ENCODE assay signal across 11 mouse cellular contexts in the genomic region with DNA sequence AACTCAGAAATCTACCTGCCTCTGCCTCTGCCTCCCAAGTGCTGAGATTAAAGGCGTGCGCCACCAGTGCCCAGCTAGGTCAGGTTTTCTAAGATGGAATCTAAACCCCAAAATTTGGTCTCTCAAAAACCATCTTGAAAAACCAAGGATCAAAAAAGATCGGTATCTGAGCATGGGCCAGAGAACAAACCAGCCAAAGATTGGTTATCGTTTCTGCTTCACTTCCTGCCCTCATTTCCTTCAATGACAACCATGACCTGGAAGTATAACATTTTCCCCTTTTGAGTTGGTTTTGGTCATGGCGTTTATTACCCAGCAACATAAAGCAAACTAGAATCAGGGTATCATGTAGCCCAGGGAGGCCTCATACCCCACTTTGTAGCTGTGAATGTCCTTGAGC. TPM values are rescaled to one million over a fixed set of nuclear protein-coding genes. Genes with fewer than 3 reads are reported as not detected.
DNase-seq lines count a peak whose midpoint lies in the region; ATAC-seq lines count a peak whose summit lies in the region.
"Had no signal": no experiment of that assay in that cellular context is flagged by ENCODE, and none has a peak within 500 bp of the region (broad histone marks: within the 10 kb centered on the region; RNA-seq: fewer than 3 reads in every experiment).

No protein-coding gene starts in this region.

- H3K36me3 ChIP-seq in heart, embryonic 13.5 days = peaks cover 9% of the 10 kb centered on the region
- H3K36me3 ChIP-seq in midbrain, embryonic 12.5 days = no peaks in the 10 kb centered on the region; the same call in 1 of the 2 replicates
- no peaks in the 10 kb centered on the region for H3K36me3 ChIP-seq in midbrain, embryonic 11.5 days (ENCODE audit: control insufficient read depth, insufficient read depth, low read length)
- H3K36me3 ChIP-seq in limb, embryonic 12.5 days = peaks cover 10% of the 10 kb centered on the region
- H3K36me3 ChIP-seq in stomach, embryonic 15.5 days = no peaks in the 10 kb centered on the region

- H3K4me2 ChIP-seq in heart, embryonic 13.5 days = no peak overlapping the region
- H3K4me2 ChIP-seq in midbrain, embryonic 12.5 days (replicated peaks) = no peak overlapping the region
- H3K4me2 ChIP-seq in midbrain, embryonic 11.5 days = no peak overlapping the region
- peak overlapping the region; percentile 1; the same call in 1 of the 2 replicates for H3K4me2 ChIP-seq in limb, embryonic 12.5 days
- H3K4me2 ChIP-seq in stomach, embryonic 15.5 days = no peak overlapping the region

- H3K27ac ChIP-seq in heart, embryonic 13.5 days (replicated peaks) = peak overlapping the region; percentile 99
- H3K27ac ChIP-seq in midbrain, embryonic 12.5 days (replicated peaks) = peak overlapping the region; percentile 93
- H3K27ac ChIP-seq in midbrain, embryonic 11.5 days (ENCODE audit: low read depth, low read length) = no peak overlapping the region
- H3K27ac ChIP-seq in limb, embryonic 12.5 days = peak overlapping the region; percentile 99
- peak overlapping the region; percentile 96 for H3K27ac ChIP-seq in stomach, embryonic 15.5 days

- intact Hi-C loops in left cerebral cortex, postnatal 10 days (cut with DNase I) = loop anchor here (5.0 kb wide), 1 partner anchor 45 kb away; no protein-coding TSS in a partner anchor

- peak overlapping the region; percentile 95 for H3K9ac ChIP-seq in heart, embryonic 13.5 days
- no peak overlapping the region for H3K9ac ChIP-seq in midbrain, embryonic 12.5 days (replicated peaks)
- H3K9ac ChIP-seq in midbrain, embryonic 11.5 days (ENCODE audit: low read length) = no peak overlapping the region
- no peak overlapping the region for H3K9ac ChIP-seq in limb, embryonic 12.5 days (replicated peaks)
- no peak overlapping the region for H3K9ac ChIP-seq in stomach, embryonic 15.5 days

- H3K4me3 ChIP-seq in heart, embryonic 13.5 days = no peak overlapping the region
- no peak overlapping the region for H3K4me3 ChIP-seq in midbrain, embryonic 12.5 days
- H3K4me3 ChIP-seq in midbrain, embryonic 11.5 days (ENCODE audit: low read depth, low read length) = no peak overlapping the region
- no peak overlapping the region for H3K4me3 ChIP-seq in limb, embryonic 12.5 days (replicated peaks)
- H3K4me3 ChIP-seq in stomach, embryonic 15.5 days (replicated peaks) = no peak overlapping the region

- peaks cover 30% of the 10 kb centered on the region for H3K4me1 ChIP-seq in heart, embryonic 13.5 days
- H3K4me1 ChIP-seq in midbrain, embryonic 12.5 days = peaks cover 23% of the 10 kb centered on the region
- H3K4me1 ChIP-seq in midbrain, embryonic 11.5 days (ENCODE audit: control insufficient read depth, insufficient read depth, low read length) = peaks cover 13% of the 10 kb centered on the region; the same call in 1 of the 2 replicates
- H3K4me1 ChIP-seq in limb, embryonic 12.5 days (replicated peaks) = peaks cover 26% of the 10 kb centered on the region
- H3K4me1 ChIP-seq in stomach, embryonic 15.5 days = peaks cover 10% of the 10 kb centered on the region; the same call in 1 of the 2 replicates

- WGBS in heart, embryonic 13.5 days = 87% methylated on average over 5 of the region's 5 CpGs
- 95% methylated on average over 5 of the region's 5 CpGs for WGBS in midbrain, embryonic 12.5 days
- 98% methylated on average over 5 of the region's 5 CpGs for WGBS in midbrain, embryonic 11.5 days
- 93% methylated on average over 5 of the region's 5 CpGs for WGBS in limb, embryonic 12.5 days
- 89% methylated on average over 5 of the region's 5 CpGs for WGBS in stomach, embryonic 15.5 days

- no peaks in the 10 kb centered on the region for H3K27me3 ChIP-seq in heart, embryonic 13.5 days (replicated peaks)
- no peaks in the 10 kb centered on the region for H3K27me3 ChIP-seq in midbrain, embryonic 12.5 days
- no peaks in the 10 kb centered on the region for H3K27me3 ChIP-seq in midbrain, embryonic 11.5 days (ENCODE audit: control insufficient read depth, insufficient read depth, low read length)
- H3K27me3 ChIP-seq in limb, embryonic 12.5 days = no peaks in the 10 kb centered on the region
- H3K27me3 ChIP-seq in stomach, embryonic 15.5 days (replicated peaks) = no peaks in the 10 kb centered on the region

- H3K9me3 ChIP-seq in heart, embryonic 13.5 days = no peaks in the 10 kb centered on the region
- H3K9me3 ChIP-seq in midbrain, embryonic 12.5 days = no peaks in the 10 kb centered on the region
- no peaks in the 10 kb centered on the region for H3K9me3 ChIP-seq in midbrain, embryonic 11.5 days (ENCODE audit: control insufficient read depth, low read length)
- H3K9me3 ChIP-seq in limb, embryonic 12.5 days = no peaks in the 10 kb centered on the region
- no peaks in the 10 kb centered on the region for H3K9me3 ChIP-seq in stomach, embryonic 15.5 days

- ATAC-seq in heart, embryonic 13.5 days (ENCODE audit: extremely low read depth, insufficient number of reproducible peaks, low FRiP score, low TSS enrichment) = no peak
- ATAC-seq in midbrain, embryonic 12.5 days (ENCODE audit: low FRiP score, low read depth) = no peak
- no peak for ATAC-seq in midbrain, embryonic 11.5 days (ENCODE audit: low FRiP score)
- no peak for ATAC-seq in limb, embryonic 12.5 days (ENCODE audit: insufficient number of reproducible peaks, insufficient read depth, low FRiP score, low TSS enrichment, low read depth)
- no peak for ATAC-seq in stomach, embryonic 15.5 days (ENCODE audit: insufficient read depth, low FRiP score, low read depth)

- no peak for DNase-seq in heart, adult 18-20 months
- no peak for DNase-seq in midbrain, embryonic 11.5 days (ENCODE audit: low spot score, missing footprints)
- no peak for DNase-seq in embryo, embryonic 10.5 days (ENCODE audit: low spot score)
- DNase-seq in left cerebral cortex, postnatal 10 days (ENCODE audit: extremely low spot score in 1 of 2, low spot score in 2 of 2) = no peak
- DNase-seq: cerebellum, adult 11 months; kidney, adult 9 months; lung, adult 2 months had no signal

RNA-seq across cellular contexts. Expression of gene Hnrnpa3, which starts 2.1 kb away (rescaled TPM):
- polyA plus RNA-seq in heart, embryonic 13.5 days (2015; fragmentation: Nextera tagmentation; extraction: Ambion mirVana) = 188 and 192 TPM in 2 replicates
- total RNA-seq in heart, adult 18-20 months (2021) = 100 to 1,000 TPM; 157 to 174 TPM
- 345 and 374 TPM in 2 replicates for polyA plus RNA-seq in midbrain, embryonic 12.5 days (2016; fragmentation: Nextera tagmentation; extraction: Ambion mirVana)
- 310 and 336 TPM in 2 replicates for polyA plus RNA-seq in midbrain, embryonic 11.5 days (2014; fragmentation: Nextera tagmentation; extraction: Ambion mirVana)
- polyA plus RNA-seq in limb, embryonic 12.5 days (2016; fragmentation: Nextera tagmentation; extraction: Ambion mirVana) = 393 and 427 TPM in 2 replicates
- polyA plus RNA-seq in stomach, embryonic 15.5 days (2015; fragmentation: Nextera tagmentation; extraction: Ambion mirVana) = 241 and 344 TPM in 2 replicates
- 100 to 1,000 TPM; 329 to 339 TPM for total RNA-seq in left cerebral cortex, postnatal 10 days (2021)

RNA-seq across cellular contexts. Expression of gene Nfe2l2, which starts 47.5 kb away (rescaled TPM):
- 42.8 and 43.7 TPM in 2 replicates for polyA plus RNA-seq in heart, embryonic 13.5 days (2015; fragmentation: Nextera tagmentation; extraction: Ambion mirVana)
- total RNA-seq in heart, adult 18-20 months (2021) = 10 to 100 TPM; 58.8 to 61.7 TPM
- polyA plus RNA-seq in midbrain, embryonic 12.5 days (2016; fragmentation: Nextera tagmentation; extraction: Ambion mirVana) = 17.6 and 20.3 TPM in 2 replicates
- 27.0 and 31.8 TPM in 2 replicates for polyA plus RNA-seq in midbrain, embryonic 11.5 days (2014; fragmentation: Nextera tagmentation; extraction: Ambion mirVana)
- 31.3 and 31.8 TPM in 2 replicates for polyA plus RNA-seq in limb, embryonic 12.5 days (2016; fragmentation: Nextera tagmentation; extraction: Ambion mirVana)
- polyA plus RNA-seq in stomach, embryonic 15.5 days (2015; fragmentation: Nextera tagmentation; extraction: Ambion mirVana) = 93.9 and 97.4 TPM in 2 replicates
- 1 to 10 TPM; 9.7 to 9.8 TPM for total RNA-seq in left cerebral cortex, postnatal 10 days (2021)
